Mouse (Mus musculus): ENCODE measurements around the gene Idh1. TPM values are rescaled to one million over a fixed set of nuclear protein-coding genes. Genes with fewer than 3 reads are reported as not detected.
"Not testable (repeated sequence)": the region's sequence is repeated elsewhere in the genome, so short reads cannot be mapped to it uniquely, and the experiment has no call there.

Idh1 gene
- 18.3 and 32.7 TPM in 2 replicates for polyA plus RNA-seq (2012; rRNA removed)

- WGBS = under 1% methylated on average over 67 of the region's 71 CpGs
- peak within 1 kb of the TSS; percentile 84 for H3K4me3 ChIP-seq (replicated peaks; ENCODE audit: extremely low read depth, low read depth, low read length)
- peak; percentile 97 for DNase-seq
- H3K4me1 ChIP-seq (ENCODE audit: control insufficient read depth, insufficient read depth, low read length) = no peaks in the 10 kb centered on the region; the same call in 1 of the 2 replicates
- TF ChIP-seq POLR2A (IDR thresholded peaks at IDR 0.05; ENCODE audit: borderline replicate concordance, extremely low read depth, low read depth, low read length) = peak; percentile 81; the same call in 1 of the 2 replicates
- TF ChIP-seq CTCF (IDR thresholded peaks at IDR 0.05; ENCODE audit: insufficient read depth, low read length) = no peak
These were observed at the start of gene Idh1, which contains the start of gene Pikfyve for GRCm38 (mm10) chr1:65186287-65187073. Gene Idh1 (minus strand): TSS chr1:65186500. Gene Pikfyve (plus strand): TSS chr1:65186683.

- Histone ChIP-seq H3K4me3 (replicated peaks; ENCODE audit: extremely low read depth, low read depth, low read length) (no peak overlapping the region), H3K4me1 (ENCODE audit: control insufficient read depth, insufficient read depth, low read length) (no peaks in the 10 kb centered on the region)
- DNase-seq = no peak
- TF ChIP-seq CTCF (IDR thresholded peaks at IDR 0.05; ENCODE audit: insufficient read depth, low read length) (no peak), POLR2A (IDR thresholded peaks at IDR 0.05; ENCODE audit: borderline replicate concordance, extremely low read depth, low read depth, low read length) (no peak)
- 73% methylated on average over 1 of the region's 1 CpGs for WGBS
These were observed 44.3 kb upstream of the Idh1 start for GRCm38 (mm10) chr1:65230566-65230965.

- H3K4me3 ChIP-seq (replicated peaks; ENCODE audit: extremely low read depth, low read depth, low read length); DNase-seq; H3K4me1 ChIP-seq (ENCODE audit: control insufficient read depth, insufficient read depth, low read length): not testable (repeated sequence)
- 81% methylated on average over 3 of the region's 3 CpGs for WGBS
These were observed 43.5 kb upstream of the Idh1 start for GRCm38 (mm10) chr1:65229768-65230167.

GRCm38 (mm10) chr1:65227681-65228080, 41.4 kb upstream of the Idh1 start:
- no peaks in the 10 kb centered on the region for H3K4me1 ChIP-seq (ENCODE audit: control insufficient read depth, insufficient read depth, low read length)
- no peak for TF ChIP-seq POLR2A (IDR thresholded peaks at IDR 0.05; ENCODE audit: borderline replicate concordance, extremely low read depth, low read depth, low read length)
- TF ChIP-seq CTCF (IDR thresholded peaks at IDR 0.05; ENCODE audit: insufficient read depth, low read length) = no peak
- no peak for DNase-seq
- no peak overlapping the region for H3K4me3 ChIP-seq (replicated peaks; ENCODE audit: extremely low read depth, low read depth, low read length)
- 74% methylated on average over 2 of the region's 2 CpGs for WGBS

GRCm38 (mm10) chr1:65223654-65224053, 37.4 kb upstream of the Idh1 start:
- Histone ChIP-seq H3K4me3 (replicated peaks; ENCODE audit: extremely low read depth, low read depth, low read length) (no peak overlapping the region), H3K4me1 (ENCODE audit: control insufficient read depth, insufficient read depth, low read length) (no peaks in the 10 kb centered on the region)
- 98% methylated on average over 2 of the region's 2 CpGs for WGBS
- DNase-seq = no peak
- no peak for TF ChIP-seq POLR2A (IDR thresholded peaks at IDR 0.05; ENCODE audit: borderline replicate concordance, extremely low read depth, low read depth, low read length)

GRCm38 (mm10) chr1:65217972-65218371, 31.7 kb upstream of the Idh1 start:
- no peak for DNase-seq
- 98% methylated on average over 1 of the region's 1 CpGs for WGBS
- TF ChIP-seq POLR2A (IDR thresholded peaks at IDR 0.05; ENCODE audit: borderline replicate concordance, extremely low read depth, low read depth, low read length) (no peak), CTCF (IDR thresholded peaks at IDR 0.05; ENCODE audit: insufficient read depth, low read length) (no peak)
- H3K4me3 ChIP-seq (replicated peaks; ENCODE audit: extremely low read depth, low read depth, low read length) = no peak overlapping the region
- no peaks in the 10 kb centered on the region for H3K4me1 ChIP-seq (ENCODE audit: control insufficient read depth, insufficient read depth, low read length)

GRCm38 (mm10) chr1:65217567-65217966, 31.3 kb upstream of the Idh1 start:
- 82% methylated on average over 2 of the region's 2 CpGs for WGBS
- no peaks in the 10 kb centered on the region for H3K4me1 ChIP-seq (ENCODE audit: control insufficient read depth, insufficient read depth, low read length)
- TF ChIP-seq CTCF (IDR thresholded peaks at IDR 0.05; ENCODE audit: insufficient read depth, low read length) = no peak
- no peak for TF ChIP-seq POLR2A (IDR thresholded peaks at IDR 0.05; ENCODE audit: borderline replicate concordance, extremely low read depth, low read depth, low read length)
- H3K4me3 ChIP-seq (replicated peaks; ENCODE audit: extremely low read depth, low read depth, low read length) = no peak overlapping the region
- DNase-seq = no peak

GRCm38 (mm10) chr1:65213214-65213613, 26.9 kb upstream of the Idh1 start:
- H3K4me1 ChIP-seq (ENCODE audit: control insufficient read depth, insufficient read depth, low read length) = no peaks in the 10 kb centered on the region
- H3K4me3 ChIP-seq (replicated peaks; ENCODE audit: extremely low read depth, low read depth, low read length) = no peak overlapping the region
- WGBS = 79% methylated on average over 2 of the region's 2 CpGs
- no peak for TF ChIP-seq CTCF (IDR thresholded peaks at IDR 0.05; ENCODE audit: insufficient read depth, low read length)
- DNase-seq = no peak

- no peak for DNase-seq
- 78% methylated on average over 1 of the region's 1 CpGs for WGBS
- Histone ChIP-seq H3K4me3 (replicated peaks; ENCODE audit: extremely low read depth, low read depth, low read length) (no peak overlapping the region), H3K4me1 (ENCODE audit: control insufficient read depth, insufficient read depth, low read length) (no peaks in the 10 kb centered on the region)
- TF ChIP-seq POLR2A (IDR thresholded peaks at IDR 0.05; ENCODE audit: borderline replicate concordance, extremely low read depth, low read depth, low read length) (no peak), CTCF (IDR thresholded peaks at IDR 0.05; ENCODE audit: insufficient read depth, low read length) (no peak)
These were observed 18.0 kb upstream of the Idh1 start for GRCm38 (mm10) chr1:65204299-65204698.

- 90% methylated on average over 2 of the region's 2 CpGs for WGBS
- no peak for DNase-seq
- TF ChIP-seq POLR2A (IDR thresholded peaks at IDR 0.05; ENCODE audit: borderline replicate concordance, extremely low read depth, low read depth, low read length) (no peak), CTCF (IDR thresholded peaks at IDR 0.05; ENCODE audit: insufficient read depth, low read length) (no peak)
- H3K4me3 ChIP-seq (replicated peaks; ENCODE audit: extremely low read depth, low read depth, low read length) = no peak overlapping the region
- H3K4me1 ChIP-seq (ENCODE audit: control insufficient read depth, insufficient read depth, low read length) = no peaks in the 10 kb centered on the region
These were observed 12.6 kb upstream of the Idh1 start for GRCm38 (mm10) chr1:65198861-65199260.
